Comparison of ENCODE assay signal across 18 mouse cellular contexts in genomic region chr3:88077441-88077840, GRCm38 (mm10). TPM values are rescaled to one million over a fixed set of nuclear protein-coding genes. Genes with fewer than 3 reads are reported as not detected.
"Had no signal": no experiment of that assay in that cellular context is flagged by ENCODE, and none has a peak within 500 bp of the region (broad histone marks: within the 10 kb centered on the region; RNA-seq: fewer than 3 reads in every experiment).

No protein-coding gene starts in this region.

- H3K27me3 ChIP-seq: neural tube, embryonic 15.5 days had no signal

- DNase-seq: kidney, adult 2 months; kidney, postnatal 14 days; lung, embryonic 14.5 days; lung, postnatal 10 days; lung, postnatal 4 days; right cerebral cortex, adult 18-20 months; thymus, adult 18-20 months; thymus, postnatal 14 days had no signal

- H3K9ac ChIP-seq: intestine, embryonic 15.5 days; kidney, embryonic 15.5 days; limb, embryonic 15.5 days; lung, embryonic 14.5 days; midbrain, embryonic 13.5 days; neural tube, embryonic 15.5 days had no signal

- H3K27ac ChIP-seq: intestine, embryonic 15.5 days; kidney, embryonic 15.5 days; limb, embryonic 15.5 days; midbrain, embryonic 13.5 days; neural tube, embryonic 15.5 days; stomach, postnatal 0 days had no signal

- H3K4me2 ChIP-seq: intestine, embryonic 15.5 days; kidney, embryonic 15.5 days; limb, embryonic 15.5 days; lung, embryonic 14.5 days; midbrain, embryonic 13.5 days; neural tube, embryonic 15.5 days had no signal

- ATAC-seq: intestine, embryonic 15.5 days; midbrain, embryonic 13.5 days had no signal

- H3K9me3 ChIP-seq: intestine, embryonic 15.5 days; kidney, embryonic 15.5 days; limb, embryonic 15.5 days; midbrain, embryonic 13.5 days; neural tube, embryonic 15.5 days had no signal

- H3K36me3 ChIP-seq: intestine, embryonic 15.5 days; kidney, embryonic 15.5 days; limb, embryonic 15.5 days; midbrain, embryonic 13.5 days; neural tube, embryonic 15.5 days had no signal

- H3K4me3 ChIP-seq: intestine, embryonic 15.5 days; kidney, embryonic 15.5 days; limb, embryonic 15.5 days; midbrain, embryonic 13.5 days; myocyte; neural tube, embryonic 15.5 days had no signal

RNA-seq across cellular contexts. Expression of gene Ttc24, which starts 0.7 kb away (rescaled TPM):
- polyA plus RNA-seq: intestine, embryonic 15.5 days; kidney, adult 2 months; kidney, embryonic 15.5 days; limb, embryonic 11.5 days; limb, embryonic 15.5 days; lung, embryonic 14.5 days; midbrain, embryonic 13.5 days; myocyte; neural tube, embryonic 11.5 days; neural tube, embryonic 15.5 days; stomach, postnatal 0 days; urinary bladder, adult 2 months had no signal

RNA-seq across cellular contexts. Expression of gene Hapln2, which starts 50.1 kb away (rescaled TPM):
- polyA plus RNA-seq: intestine, embryonic 15.5 days; kidney, adult 2 months; limb, embryonic 15.5 days; lung, embryonic 14.5 days; myocyte; neural tube, embryonic 11.5 days; stomach, postnatal 0 days had no signal
